Mouse (Mus musculus) intestine, postnatal 0 days (tissue): ENCODE measurements around the gene Cachd1. TPM values are rescaled to one million over a fixed set of nuclear protein-coding genes. Genes with fewer than 3 reads are reported as not detected.
A peak's percentile ranks its signal among the peaks of the same experiment; 100 is the strongest.

Experiments
- ATAC-seq: fragments of 200-750 bp; cut with Nextera tagmentation; 2 replicates; pipeline ENCODE4 v1.8.0; 2017; ENCODE audit warnings: mild to moderate bottlenecking, moderate TSS enrichment, moderate library complexity
- H3K27ac ChIP-seq: fragments of 300-500 bp; sonication (generic); 2 replicates; pipeline ENCODE4 v1.5.1; 2014; ENCODE audit warnings: mild to moderate bottlenecking, low read depth, low read length, moderate library complexity
- H3K27me3 ChIP-seq: fragments of 300-500 bp; sonication (generic); replicated peaks from 2 replicates; pipeline ENCODE4 v1.6.1; 2014; ENCODE audit warnings: low read length, mixed read lengths; ENCODE audit not compliant: control insufficient read depth, insufficient read depth
- H3K36me3 ChIP-seq: fragments of 300-500 bp; sonication (generic); 2 replicates; pipeline ENCODE4 v1.6.1; 2014; ENCODE audit warnings: mild to moderate bottlenecking, moderate library complexity; ENCODE audit not compliant: control insufficient read depth, insufficient read depth
- H3K4me1 ChIP-seq: fragments of 300-500 bp; sonication (generic); replicated peaks from 2 replicates; pipeline ENCODE4 v1.6.1; 2014; ENCODE audit warnings: antibody characterized with exemption, low read length, mixed read lengths; ENCODE audit not compliant: control insufficient read depth, insufficient read depth
- H3K4me2 ChIP-seq: fragments of 300-500 bp; sonication (generic); replicated peaks from 2 replicates; pipeline ENCODE4 v1.6.1; 2014; ENCODE audit warnings: low read depth, mild to moderate bottlenecking, moderate library complexity
- H3K4me3 ChIP-seq: fragments of 300-500 bp; sonication (generic); 2 replicates; pipeline ENCODE4 v1.5.1; 2014; ENCODE audit warnings: low read depth, low read length
- H3K9ac ChIP-seq: fragments of 300-500 bp; sonication (generic); 2 replicates; pipeline ENCODE4 v1.6.1; 2014; ENCODE audit warnings: mild to moderate bottlenecking, low read depth, low read length
- H3K9me3 ChIP-seq: fragments of 300-500 bp; sonication (generic); 2 replicates; pipeline ENCODE4 v1.6.1; 2016; ENCODE audit warnings: mixed run types; ENCODE audit not compliant: control insufficient read depth
- CTCF ChIP-seq: sonication (generic); IDR thresholded peaks from 2 replicates; pipeline ENCODE4 v1.5.1; 2016; ENCODE audit warnings: low read depth, mild to moderate bottlenecking, control low read depth, antibody characterized with exemption, moderate library complexity
- WGBS: fragments of 180-500 bp; shearing (Covaris S2); extraction: QIAGEN DNeasy Blood & Tissue Kit; methylation state at CpG from one replicate; pipeline ENCODE4 v1.1.7; 2014; 5-methylcytosine and 5-hydroxymethylcytosine counted together
- polyA plus RNA-seq: library from polyadenylated mRNA; unstranded; fragments of >200 nt; fragmentation: Nextera tagmentation; extraction: Ambion mirVana; gene quantifications from 2 replicates; pipeline ENCODE4 v1.2.1, GENCODE M21; 2015

Gene Cachd1
- polyA plus RNA-seq, 1 experiment from 2014 or later: 8.2 TPM

DNA sequence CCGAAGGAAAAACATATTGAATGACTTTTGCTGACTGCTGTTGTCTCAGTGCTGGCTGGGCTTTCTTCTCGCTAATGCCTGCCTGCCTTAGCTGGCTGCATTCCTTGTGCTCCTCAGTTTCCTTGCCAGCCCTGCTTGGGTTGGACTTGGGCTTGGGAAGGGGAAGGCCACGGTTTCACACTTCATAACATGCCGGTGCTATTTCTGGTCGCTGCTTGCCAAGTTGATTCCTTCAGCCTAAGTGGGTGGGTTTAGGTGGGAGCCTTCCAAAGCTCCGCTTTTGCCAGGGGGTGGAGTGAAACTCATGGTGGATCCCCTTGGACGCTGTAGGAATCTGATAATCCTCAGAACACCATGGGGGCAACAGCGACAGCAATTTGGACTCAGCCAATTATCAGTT, 5.9 kb downstream of the Cachd1 start:
- no peak for TF ChIP-seq CTCF
- no peaks in the 10 kb centered on the region for H3K4me1 ChIP-seq
- no peak for ATAC-seq
- no peaks in the 10 kb centered on the region; the same call in 1 of the 2 replicates for H3K36me3 ChIP-seq
- no peak overlapping the region for H3K9ac ChIP-seq
- no peak overlapping the region for H3K4me3 ChIP-seq
- H3K4me2 ChIP-seq: peak overlapping the region; percentile 13; the same call in 1 of the 2 replicates
- WGBS: 54% methylated on average over 8 of the region's 8 CpGs
- no peaks in the 10 kb centered on the region for H3K9me3 ChIP-seq
- H3K27me3 ChIP-seq: no peaks in the 10 kb centered on the region
- no peak overlapping the region for H3K27ac ChIP-seq

- Histone ChIP-seq H3K27me3 (no peaks in the 10 kb centered on the region), H3K4me3 (no peak overlapping the region), H3K9me3 (no peaks in the 10 kb centered on the region), H3K9ac (no peak overlapping the region), H3K36me3 (no peaks in the 10 kb centered on the region; the same call in 1 of the 2 replicates), H3K4me2 (0 out of 2 replicates have a peak overlapping the region, but pooled peaks have one; percentile 13), H3K27ac (no peak overlapping the region), H3K4me1 (no peaks in the 10 kb centered on the region)
- WGBS: 57% methylated on average over 3 of the region's 3 CpGs
- ATAC-seq: no peak
- no peak for TF ChIP-seq CTCF
These were observed 6.4 kb downstream of the Cachd1 start for GRCm38 (mm10) chr4:100782891-100783290.

DNA sequence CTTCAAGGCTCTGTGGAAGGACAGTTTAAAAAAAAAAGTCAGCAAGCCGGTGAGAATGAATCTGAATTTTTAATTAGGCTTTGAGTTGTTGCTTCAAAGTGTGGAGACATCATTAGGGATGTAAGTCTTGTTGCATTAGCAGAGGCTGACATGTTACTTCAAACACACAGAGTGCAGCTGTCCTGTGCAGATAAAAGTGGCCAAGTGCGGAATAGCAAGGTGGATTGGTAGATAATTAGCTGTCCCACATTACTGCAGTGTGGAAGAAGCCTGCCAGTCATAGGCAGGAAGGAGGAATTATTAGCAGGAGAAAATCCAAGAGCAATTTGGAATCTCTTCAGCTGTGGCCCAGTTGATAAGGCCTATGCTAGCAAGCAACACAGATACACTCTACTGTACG, 10.7 kb downstream of the Cachd1 start:
- no peak overlapping the region for H3K4me3 ChIP-seq
- H3K36me3 ChIP-seq: no peaks in the 10 kb centered on the region
- TF ChIP-seq CTCF: no peak
- WGBS: 62% methylated on average over 3 of the region's 3 CpGs
- H3K27me3 ChIP-seq: no peaks in the 10 kb centered on the region
- no peaks in the 10 kb centered on the region for H3K9me3 ChIP-seq
- peaks cover 6% of the 10 kb centered on the region; the same call in 1 of the 2 replicates for H3K4me1 ChIP-seq
- no peak overlapping the region for H3K9ac ChIP-seq
- no peak for ATAC-seq
- no peak overlapping the region for H3K27ac ChIP-seq
- H3K4me2 ChIP-seq: no peak overlapping the region

DNA sequence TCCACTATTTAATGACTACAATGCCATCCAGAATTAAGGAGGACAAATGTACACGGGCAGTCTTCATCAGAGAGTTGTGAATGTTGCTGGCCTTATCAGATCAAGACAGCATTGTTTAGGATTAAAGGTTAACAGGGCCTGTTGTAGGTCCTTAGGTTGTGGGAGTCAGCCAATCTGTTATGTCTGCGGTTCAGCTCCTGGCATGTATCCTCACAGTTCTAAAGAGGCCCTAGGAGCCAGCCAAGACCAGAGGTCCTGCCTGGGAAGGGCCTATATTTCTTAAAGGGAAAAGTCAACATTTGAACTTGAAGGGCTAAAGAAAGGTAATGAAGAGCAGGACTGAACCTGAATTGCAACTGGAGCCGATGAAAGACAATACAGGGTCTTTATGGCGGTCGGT, 13.7 kb downstream of the Cachd1 start:
- WGBS: 43% methylated on average over 5 of the region's 5 CpGs
- no peak overlapping the region for H3K4me3 ChIP-seq
- peaks cover 24% of the 10 kb centered on the region for H3K4me1 ChIP-seq
- TF ChIP-seq CTCF: no peak
- H3K27me3 ChIP-seq: no peaks in the 10 kb centered on the region
- no peaks in the 10 kb centered on the region for H3K9me3 ChIP-seq
- peak; percentile 56; the same call in 1 of the 2 replicates for ATAC-seq
- H3K9ac ChIP-seq: no peak overlapping the region
- no peaks in the 10 kb centered on the region for H3K36me3 ChIP-seq
- 0 out of 2 replicates have a peak overlapping the region, but pooled peaks have one; percentile 13 for H3K4me2 ChIP-seq
- peak overlapping the region; percentile 31; the same call in 1 of the 2 replicates for H3K27ac ChIP-seq

DNA sequence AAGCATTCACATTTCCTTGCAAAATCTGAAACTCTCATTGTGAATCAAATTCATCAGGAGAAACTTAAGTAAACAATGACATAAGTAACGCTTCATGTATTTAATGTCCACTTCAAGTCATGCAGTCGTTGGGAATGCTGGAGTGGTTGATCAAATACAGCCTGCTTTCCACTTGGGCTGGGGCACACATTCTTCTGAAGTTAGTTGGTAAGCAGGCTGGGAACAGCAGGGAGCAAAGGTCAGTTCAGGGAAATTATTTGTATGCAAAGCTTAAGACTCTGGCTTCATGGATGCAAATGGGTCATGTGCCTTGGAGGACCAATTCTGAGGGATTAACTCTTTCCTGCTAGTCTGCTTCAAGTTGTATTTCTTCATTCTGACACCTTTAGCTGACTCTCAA, 16.7 kb downstream of the Cachd1 start:
- peak overlapping the region; percentile 4; the same call in 1 of the 2 replicates for H3K27ac ChIP-seq
- no peaks in the 10 kb centered on the region for H3K36me3 ChIP-seq
- H3K4me2 ChIP-seq: 0 out of 2 replicates have a peak overlapping the region, but pooled peaks have one; percentile 18
- peak; percentile 69 for ATAC-seq
- no peak overlapping the region for H3K9ac ChIP-seq
- 9% methylated on average over 2 of the region's 2 CpGs for WGBS
- TF ChIP-seq CTCF: no peak
- H3K4me1 ChIP-seq: peaks cover 27% of the 10 kb centered on the region
- H3K27me3 ChIP-seq: no peaks in the 10 kb centered on the region
- no peaks in the 10 kb centered on the region for H3K9me3 ChIP-seq
- no peak overlapping the region for H3K4me3 ChIP-seq

DNA sequence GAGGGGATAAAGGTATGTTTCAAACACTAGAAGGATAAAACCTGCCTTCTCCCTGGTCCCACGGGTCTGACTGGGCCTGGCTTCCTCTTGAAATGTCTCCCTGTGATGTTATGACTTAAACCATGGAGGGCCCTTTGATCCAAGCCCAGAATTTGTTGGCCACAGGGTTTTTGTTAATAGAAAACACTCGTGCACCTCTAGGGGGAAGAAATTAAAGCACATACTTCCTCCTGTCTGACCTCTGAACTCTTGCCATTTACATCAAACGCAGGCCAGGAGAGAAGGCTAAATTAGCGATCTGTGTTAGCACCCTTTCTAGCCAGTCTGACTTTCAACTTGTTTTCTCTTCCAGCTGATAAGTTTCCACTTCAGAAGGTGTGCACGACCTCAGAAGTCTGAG, 19.0 kb downstream of the Cachd1 start:
- ATAC-seq: no peak
- TF ChIP-seq CTCF: no peak
- Histone ChIP-seq H3K4me1 (peaks cover 28% of the 10 kb centered on the region), H3K27me3 (no peaks in the 10 kb centered on the region), H3K4me3 (no peak overlapping the region), H3K9ac (no peak overlapping the region), H3K4me2 (no peak overlapping the region), H3K27ac (no peak overlapping the region), H3K9me3 (no peaks in the 10 kb centered on the region), H3K36me3 (no peaks in the 10 kb centered on the region)
- 23% methylated on average over 5 of the region's 5 CpGs for WGBS
